Mouse (Mus musculus): Measurements from ENCODE around the gene Heg1. TPM values are rescaled to one million over a fixed set of nuclear protein-coding genes. Genes with fewer than 3 reads are reported as not detected.
A peak's percentile ranks its signal among the peaks of the same experiment; 100 is the strongest.

Heg1 gene
- total and polyA plus RNA-seq, 3 experiments = 40.8 to 77.1 (median 67.2) TPM

DNA sequence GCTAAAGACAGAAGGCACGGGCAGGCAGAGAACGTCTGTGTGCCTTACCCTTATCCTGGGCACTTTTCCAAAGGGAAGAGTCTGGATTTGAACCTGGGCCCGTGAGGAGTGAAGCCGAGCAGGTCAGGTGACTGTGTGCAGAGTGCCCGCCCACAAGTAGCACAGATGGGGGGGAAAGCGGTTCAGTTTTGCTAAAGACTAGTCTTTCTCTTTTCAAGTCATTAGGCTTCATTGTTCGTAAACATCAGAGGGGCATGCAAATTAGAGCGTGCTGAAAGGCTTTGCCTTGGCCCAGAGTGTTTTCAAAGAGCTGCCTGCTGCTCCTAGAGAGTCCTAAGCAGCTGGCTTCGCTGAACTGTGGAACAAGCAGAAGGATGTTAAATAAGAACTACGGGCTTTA, 50.4 kb downstream of the Heg1 start (continued):
- TF ChIP-seq ZC3H11A (IDR thresholded peaks at IDR 0.05; ENCODE audit: low read depth, low read length) (no peak), ZKSCAN1 (IDR thresholded peaks at IDR 0.05; ENCODE audit: borderline replicate concordance, low read depth, low read length) (no peak), ZNF384 (IDR thresholded peaks at IDR 0.05; ENCODE audit: low read depth, low read length) (peak; percentile 48; the same call in 1 of the 2 replicates), MAFK (IDR thresholded peaks at IDR 0.05; ENCODE audit: insufficient replicate concordance, low read length) (0 out of 2 replicates have a peak, but pooled peaks have one; percentile 24), TCF12 (IDR thresholded peaks at IDR 0.05; ENCODE audit: low read depth, low read length) (peak; percentile 74; the same call in 1 of the 2 replicates), CHD2 (IDR thresholded peaks at IDR 0.05; ENCODE audit: low read length) (no peak), PAX5 (IDR thresholded peaks at IDR 0.05; ENCODE audit: low read length) (no peak), EP300 (IDR thresholded peaks at IDR 0.05; ENCODE audit: low read length) (peak; percentile 73), CHD1 (IDR thresholded peaks at IDR 0.05; ENCODE audit: low read depth, low read length) (0 out of 2 replicates have a peak, but pooled peaks have one; percentile 37), POLR2AphosphoS2 (IDR thresholded peaks at IDR 0.05; ENCODE audit: low read depth, low read length) (no peak), JUN (IDR thresholded peaks at IDR 0.05; ENCODE audit: insufficient read depth, low read depth, low read length) (no peak), MAZ (IDR thresholded peaks at IDR 0.05; ENCODE audit: low read depth, low read length) (peak; percentile 81; the same call in 1 of the 2 replicates), NELFE (IDR thresholded peaks at IDR 0.05; ENCODE audit: low read depth, low read length) (0 out of 2 replicates have a peak, but pooled peaks have one; percentile 22), ETS1 (conservative IDR thresholded peaks at IDR 0.05; ENCODE audit: low read depth, low read length) (peak; percentile 92)

DNA sequence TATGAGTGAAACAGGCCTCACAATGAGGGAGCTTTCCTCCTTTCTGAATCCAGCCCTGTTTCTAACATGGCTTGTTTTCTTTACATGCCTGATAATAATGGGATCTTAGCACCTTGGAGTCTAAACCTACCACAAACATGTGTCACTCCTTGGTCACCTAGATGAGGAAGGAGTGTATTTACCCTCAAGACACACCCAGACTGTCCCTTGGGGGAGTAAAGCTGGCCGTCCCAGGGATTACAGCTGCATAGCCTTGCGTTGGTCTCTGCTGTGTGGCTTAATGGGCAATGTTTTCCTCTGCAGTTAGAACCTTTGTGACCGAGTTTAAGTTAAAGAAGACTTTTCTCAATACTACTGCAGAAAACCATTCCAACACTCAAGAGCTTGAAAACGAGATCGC, 51.1 kb downstream of the Heg1 start:
- Histone ChIP-seq H3K9ac (ENCODE audit: insufficient read depth, low read depth) (no peak overlapping the region), H3K4me1 (ENCODE audit: control insufficient read depth in 1 of 2, insufficient read depth in 2 of 2) (peaks cover 33 to 96% of the 10 kb centered on the region in 2 experiments), H3K27me3 (replicated peaks) (no peaks in the 10 kb centered on the region), H3K36me3 (replicated peaks in 1 of 2; ENCODE audit: control insufficient read depth in 1 of 2, insufficient read depth in 1 of 2, low read length in 1 of 2) (peaks cover 61 to 82% of the 10 kb centered on the region in 2 experiments), H3K9me3 (replicated peaks; ENCODE audit: low read length) (no peaks in the 10 kb centered on the region), H3K4me3 (replicated peaks in 1 of 3; ENCODE audit: low read depth in 2 of 3, low read length in 2 of 3, poor library complexity in 1 of 3) (no peak overlapping the region), H3K4me2 (ENCODE audit: insufficient read depth, low read depth, poor library complexity, severe bottlenecking) (peak overlapping the region; percentile 14; the same call in 1 of the 2 replicates), H3K79me2 (replicated peaks; ENCODE audit: control insufficient read depth, extremely low read depth, insufficient read depth, poor library complexity, severe bottlenecking) (peaks cover 13% of the 10 kb centered on the region), H3K27ac (ENCODE audit: insufficient read depth, low read depth) (peak overlapping the region; percentile 56)
- in situ Hi-C loops (cut with MboI; ENCODE audit: low pct_ligation_motif_present, low pct_unique_long_range_greater_than_20kb, low sequenced_read_pairs) = loop anchor here (5.0 to 10.0 kb wide), 3 partner anchors 53 to 540 kb away; partner anchors contain the start of gene Heg1
- dilution Hi-C loops (cut with MboI; ENCODE audit: extremely low pct_ligation_motif_present, extremely low pct_unique_long_range_greater_than_20kb, low sequenced_read_pairs) = no loop called here
- peak; percentile 63 for DNase-seq (ENCODE audit: extremely low read depth)
- no peak for TF ChIP-seq GABPA (IDR thresholded peaks at IDR 0.05; ENCODE audit: insufficient replicate concordance, low read depth, low read length)
- TF ChIP-seq SMC3 (IDR thresholded peaks at IDR 0.05; ENCODE audit: low read depth, low read length) = no peak
- no peak for TF ChIP-seq E2F4 (IDR thresholded peaks at IDR 0.05; ENCODE audit: insufficient replicate concordance, low read depth, low read length)
- TF ChIP-seq IRF4 (IDR thresholded peaks at IDR 0.05; ENCODE audit: low read depth, low read length) = no peak
- peak; percentile 28; the same call in 1 of the 2 replicates for TF ChIP-seq TCF12 (IDR thresholded peaks at IDR 0.05; ENCODE audit: low read depth, low read length)
- TF ChIP-seq CTCF (conservative IDR thresholded peaks at IDR 0.05 in 1 of 2, IDR thresholded peaks at IDR 0.05 in 1 of 2; ENCODE audit: low read depth in 2 of 2, low read length in 2 of 2) = no peak
- TF ChIP-seq ELF1 (IDR thresholded peaks at IDR 0.05; ENCODE audit: low read depth, low read length) = no peak
- no peak; the same call in 1 of the 2 replicates for TF ChIP-seq EP300 (IDR thresholded peaks at IDR 0.05; ENCODE audit: low read length)
- no peak for TF ChIP-seq USF1 (IDR thresholded peaks at IDR 0.05; ENCODE audit: low read depth, low read length)
- no peak; the same call in 1 of the 2 replicates for TF ChIP-seq POLR2A (IDR thresholded peaks at IDR 0.05; ENCODE audit: low read depth, low read length)
- TF ChIP-seq MXI1 (IDR thresholded peaks at IDR 0.05; ENCODE audit: low read depth, low read length) = no peak; the same call in 1 of the 2 replicates
- no peak for TF ChIP-seq USF2 (conservative IDR thresholded peaks at IDR 0.05; ENCODE audit: low read depth, low read length)
- no peak for TF ChIP-seq ZKSCAN1 (IDR thresholded peaks at IDR 0.05; ENCODE audit: borderline replicate concordance, low read depth, low read length)
- TF ChIP-seq HCFC1 (IDR thresholded peaks at IDR 0.05; ENCODE audit: low read depth, low read length) = no peak
- no peak for TF ChIP-seq RCOR1 (conservative IDR thresholded peaks at IDR 0.05; ENCODE audit: low read depth, low read length)
- TF ChIP-seq JUN (IDR thresholded peaks at IDR 0.05; ENCODE audit: insufficient read depth, low read depth, low read length) = no peak
- TF ChIP-seq MAZ (IDR thresholded peaks at IDR 0.05; ENCODE audit: low read depth, low read length) = no peak
- no peak for TF ChIP-seq UBTF (IDR thresholded peaks at IDR 0.05; ENCODE audit: low read depth, low read length)
- TF ChIP-seq MAX (IDR thresholded peaks at IDR 0.05; ENCODE audit: low read length) = 0 out of 2 replicates have a peak, but pooled peaks have one; percentile 31
- TF ChIP-seq ETS1 (conservative IDR thresholded peaks at IDR 0.05; ENCODE audit: low read depth, low read length) = 0 out of 2 replicates have a peak, but pooled peaks have one; percentile 32
- no peak for TF ChIP-seq JUND (conservative IDR thresholded peaks at IDR 0.05; ENCODE audit: low read depth, low read length)
- no peak; the same call in 1 of the 2 replicates for TF ChIP-seq RAD21 (IDR thresholded peaks at IDR 0.05; ENCODE audit: low read depth, low read length)
- TF ChIP-seq BHLHE40 (IDR thresholded peaks at IDR 0.05; ENCODE audit: low read depth, low read length) = 0 out of 2 replicates have a peak, but pooled peaks have one; percentile 6
- no peak for TF ChIP-seq MAFK (IDR thresholded peaks at IDR 0.05; ENCODE audit: insufficient replicate concordance, low read length)
- TF ChIP-seq CHD1 (IDR thresholded peaks at IDR 0.05; ENCODE audit: low read depth, low read length) = no peak
- TF ChIP-seq NRF1 (IDR thresholded peaks at IDR 0.05; ENCODE audit: low read depth, low read length) = no peak
- TF ChIP-seq ZC3H11A (IDR thresholded peaks at IDR 0.05; ENCODE audit: low read depth, low read length) = no peak
- TF ChIP-seq NELFE (IDR thresholded peaks at IDR 0.05; ENCODE audit: low read depth, low read length) = no peak
- TF ChIP-seq TBP (conservative IDR thresholded peaks at IDR 0.05; ENCODE audit: low read depth, low read length) = no peak
- TF ChIP-seq CHD2 (IDR thresholded peaks at IDR 0.05; ENCODE audit: low read length) = no peak
- TF ChIP-seq PAX5 (IDR thresholded peaks at IDR 0.05; ENCODE audit: low read length) = no peak
- TF ChIP-seq ZMIZ1 (IDR thresholded peaks at IDR 0.05; ENCODE audit: low read depth, low read length) = no peak

Measured in CH12.LX (cell line).